Mouse (Mus musculus): Measurements from ENCODE around the gene Sgms2. TPM values are rescaled to one million over a fixed set of nuclear protein-coding genes. Genes with fewer than 3 reads are reported as not detected.

Gene Sgms2
- total RNA-seq, 1 experiment from 2014 or later: 9.9 TPM

DNA sequence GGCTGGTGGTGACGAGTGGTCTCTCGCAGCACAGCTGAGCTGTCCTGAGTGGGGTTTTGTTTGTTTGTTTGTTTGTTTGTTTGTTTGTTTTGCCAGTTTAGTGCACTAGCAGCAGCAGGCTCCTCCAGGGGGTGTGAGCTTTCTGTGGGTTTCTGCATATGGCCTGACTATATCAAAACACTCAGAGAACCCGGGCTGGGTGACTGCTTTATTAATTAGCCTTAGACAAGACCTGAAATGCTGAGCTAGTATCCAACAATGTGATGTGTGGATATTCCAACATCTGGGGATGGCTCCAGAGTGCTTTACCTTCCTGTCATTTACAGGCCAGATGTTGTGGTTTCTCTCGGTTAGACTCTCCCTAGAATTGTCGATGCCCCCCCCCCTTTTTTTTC is 187.9 kb downstream of the Sgms2 start:
- DNase-seq: no peak

GRCm38 (mm10) chr3:131302452-131303319 is 188.5 kb downstream of the Sgms2 start, which contains the start of gene Cyp2u1:
Gene Cyp2u1, minus strand, starts transcription at chr3:131303227.
- DNase-seq: peak; percentile 92

DNA sequence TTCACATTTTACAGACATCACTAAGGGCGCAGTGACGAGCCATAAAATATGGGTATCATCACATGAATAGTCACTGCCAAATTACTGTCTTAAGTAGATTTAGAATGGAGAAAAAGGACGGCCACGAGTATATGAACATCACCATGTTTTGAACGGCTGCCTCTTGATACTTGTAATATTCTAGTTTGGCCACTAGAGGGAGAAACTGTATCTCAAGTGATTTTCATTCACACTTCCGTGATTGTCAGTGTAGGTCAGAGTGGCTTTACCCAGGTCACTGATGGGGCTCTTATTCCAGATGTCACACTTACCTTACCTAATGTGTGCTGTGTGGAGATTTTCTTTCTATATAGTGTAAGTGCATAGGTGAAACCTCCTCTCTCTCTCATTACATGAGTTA is 191.3 kb downstream of the Sgms2 start:
- DNase-seq: no peak

DNA sequence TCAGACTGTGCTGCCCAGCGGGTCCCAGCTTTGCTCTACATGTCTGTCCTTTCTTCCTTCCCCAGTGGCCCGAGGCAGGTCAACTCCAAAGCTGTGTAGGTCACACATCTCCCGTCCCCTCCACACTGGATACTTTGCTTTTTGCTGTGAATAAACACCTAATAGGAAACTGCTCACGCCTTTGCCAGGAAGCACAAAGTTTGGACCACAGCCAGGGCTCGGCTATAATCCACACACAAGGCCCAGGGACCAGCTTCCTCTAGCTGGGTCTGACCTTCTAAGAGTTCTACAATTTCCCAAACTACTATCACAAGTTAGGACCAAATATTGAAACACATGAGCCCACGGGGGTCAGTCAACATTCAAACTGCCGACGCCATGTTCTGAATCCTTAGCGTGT is 192.1 kb downstream of the Sgms2 start:
- no peak for DNase-seq

DNA sequence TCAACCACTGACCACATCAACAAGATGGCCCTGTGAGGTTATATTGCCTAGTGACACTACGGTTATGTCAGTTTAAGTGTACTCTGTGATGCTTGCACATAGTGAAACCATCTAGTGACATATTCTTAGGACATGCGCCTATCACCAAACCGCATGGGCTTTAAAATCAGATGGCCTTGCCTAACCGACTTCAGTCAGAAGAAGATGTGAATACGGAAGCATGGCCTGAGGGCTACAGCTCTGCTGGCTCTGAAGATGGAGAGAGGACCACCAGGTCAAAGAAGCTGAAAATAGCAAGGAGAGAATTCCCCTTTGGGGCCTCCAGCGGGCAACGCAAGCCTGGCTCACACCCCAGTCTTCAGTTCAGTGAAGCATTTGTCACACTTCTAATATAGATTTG is 194.3 kb downstream of the Sgms2 start:
- DNase-seq: no peak

DNA sequence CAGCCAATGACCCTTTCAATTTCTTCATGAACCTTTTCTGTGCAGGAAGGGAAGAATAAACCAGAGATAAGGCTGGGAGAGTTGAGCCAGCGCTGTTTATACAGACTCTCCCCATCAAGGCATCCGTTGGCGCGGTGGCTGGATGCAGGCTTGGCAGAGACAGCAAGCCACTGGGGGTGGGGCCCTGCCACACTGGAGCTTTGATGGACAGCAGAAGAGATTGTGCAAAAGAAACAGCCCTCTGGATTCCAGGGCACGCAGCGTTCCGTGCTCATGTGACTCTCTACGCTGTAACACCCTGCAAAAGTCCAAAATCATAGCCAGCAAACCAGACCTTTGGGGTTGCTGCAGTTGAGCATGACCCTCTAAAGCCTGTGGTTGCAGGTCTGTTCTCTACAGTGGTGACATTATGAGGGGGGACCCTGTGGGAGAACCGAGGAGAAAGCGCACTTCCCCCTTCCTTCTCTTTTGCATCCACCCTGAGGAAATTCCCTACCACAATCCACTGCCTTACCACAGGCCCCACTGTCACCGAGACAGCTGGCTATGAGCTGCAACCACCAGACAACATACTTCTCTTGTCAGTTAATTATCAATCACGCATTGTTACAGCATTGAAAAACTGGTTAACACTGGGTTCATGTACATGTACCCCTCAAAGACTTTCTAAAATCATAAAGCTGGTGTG is 195.6 kb downstream of the Sgms2 start:
- peak; percentile 28 for DNase-seq

GRCm38 (mm10) chr3:131294503-131294902 is 196.7 kb downstream of the Sgms2 start:
- no peak for DNase-seq

DNA sequence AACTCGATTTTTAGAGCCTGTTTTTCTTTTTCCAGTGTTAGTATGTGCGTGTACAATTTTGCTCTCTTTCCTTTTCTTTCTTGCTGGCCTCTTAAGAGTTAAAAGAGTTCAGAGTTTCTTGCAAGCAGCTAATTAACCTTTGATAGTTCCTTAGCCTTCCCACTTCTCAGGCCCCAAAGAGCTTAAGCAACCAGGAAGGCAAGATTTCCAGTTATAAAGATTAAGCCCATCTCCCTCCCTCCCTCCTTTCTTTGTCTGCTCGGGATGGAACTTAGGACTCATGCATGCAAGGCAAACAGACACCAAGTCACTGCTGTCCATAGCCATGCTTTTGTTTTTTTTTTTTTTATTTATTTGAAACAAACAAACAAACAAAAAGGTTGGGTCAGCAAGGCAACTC is 198.3 kb downstream of the Sgms2 start:
- no peak for DNase-seq

- DNase-seq: no peak
Measured at GRCm38 (mm10) chr3:131292349-131292748, 198.9 kb downstream of the Sgms2 start.

GRCm38 (mm10) chr3:131291890-131292289 is 199.3 kb downstream of the Sgms2 start:
- no peak for DNase-seq

- no peak for DNase-seq
Measured at GRCm38 (mm10) chr3:131274151-131274550, 217.1 kb downstream of the Sgms2 start.

GRCm38 (mm10) chr3:131272374-131273100 is 218.7 kb downstream of the Sgms2 start:
- no peak for DNase-seq

DNA sequence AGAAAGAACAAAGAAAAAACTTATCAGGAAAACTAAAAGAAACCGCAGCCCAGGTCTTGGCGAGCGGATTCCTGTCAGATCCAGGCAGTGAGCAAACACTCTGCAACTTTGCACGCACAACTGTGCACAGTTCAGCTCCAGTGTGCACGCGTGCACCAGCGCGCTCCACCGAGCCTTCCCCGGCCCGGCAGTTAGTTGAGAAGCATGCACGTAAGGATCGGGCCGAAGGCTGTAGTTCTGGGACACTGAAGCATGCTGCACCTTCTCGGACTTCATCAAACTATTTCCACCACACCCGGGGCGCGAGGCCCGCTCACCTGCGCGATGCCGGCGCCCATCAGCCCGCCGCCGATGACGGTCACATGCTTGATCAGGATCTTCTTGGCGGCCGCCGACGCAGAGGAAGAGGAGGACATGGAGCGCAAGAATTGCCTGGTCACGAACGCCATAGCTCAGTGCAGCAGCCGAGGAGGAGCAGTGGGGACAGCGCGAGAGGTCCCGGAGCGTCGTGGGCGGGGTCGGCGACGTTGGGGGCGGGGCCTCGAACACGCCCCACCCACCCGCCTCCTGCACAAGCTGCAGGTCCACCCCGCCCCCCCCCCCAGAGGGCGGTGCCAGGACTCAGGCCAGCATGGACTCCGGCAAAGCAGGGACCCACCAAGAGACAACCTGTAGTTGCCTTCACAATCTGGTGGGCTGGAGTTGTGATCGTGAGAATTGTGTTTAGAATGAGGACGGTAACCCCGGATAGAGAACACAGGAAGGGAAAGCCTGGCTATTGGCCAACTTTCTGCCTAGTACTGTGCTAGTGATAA is 219.4 kb downstream of the Sgms2 start, which contains the start of gene Hadh:
Gene Hadh (minus strand): TSS at position 543 of the 815 bp plus-strand sequence.
- DNase-seq: peak; percentile 87

DNA sequence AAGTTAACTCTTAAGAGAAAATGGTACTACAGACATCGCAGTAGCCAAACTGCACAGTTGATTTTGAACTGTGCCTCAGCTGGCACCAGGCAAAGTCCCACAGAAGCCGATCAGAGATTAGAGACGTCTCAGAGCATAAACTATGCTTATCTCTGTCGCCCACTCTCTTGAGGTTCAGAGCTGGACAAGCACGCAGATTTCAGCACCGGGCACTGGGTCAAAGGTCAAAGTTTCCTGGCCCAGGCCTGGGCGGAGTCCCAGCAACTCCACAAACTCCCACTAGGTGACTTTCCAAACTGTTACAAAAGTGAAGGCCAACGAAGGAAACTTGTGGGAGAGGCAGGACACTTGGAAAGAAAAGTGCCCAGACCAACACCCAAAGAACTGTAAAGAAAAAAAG is 220.1 kb downstream of the Sgms2 start:
- DNase-seq: peak; percentile 64

- DNase-seq: no peak
Measured at GRCm38 (mm10) chr3:131270381-131270780, 220.8 kb downstream of the Sgms2 start.

Other genes with a start within 250 kb of the Sgms2 start
- 400 and 413 TPM in 2 replicates for gene Hadh, start 219.3 kb downstream of the Sgms2 start, total RNA-seq (2021)
- gene Cyp2u1, start 188.2 kb downstream of the Sgms2 start, total RNA-seq (2021): 20.8 and 24.4 TPM in 2 replicates
- 59.4 and 74.9 TPM in 2 replicates for gene Papss1, start 73.4 kb upstream of the Sgms2 start, total RNA-seq (2021)

Measured in adrenal gland, postnatal 25 days (tissue).